Comparison of ENCODE assay signal across 14 mouse cellular contexts in the genomic region with DNA sequence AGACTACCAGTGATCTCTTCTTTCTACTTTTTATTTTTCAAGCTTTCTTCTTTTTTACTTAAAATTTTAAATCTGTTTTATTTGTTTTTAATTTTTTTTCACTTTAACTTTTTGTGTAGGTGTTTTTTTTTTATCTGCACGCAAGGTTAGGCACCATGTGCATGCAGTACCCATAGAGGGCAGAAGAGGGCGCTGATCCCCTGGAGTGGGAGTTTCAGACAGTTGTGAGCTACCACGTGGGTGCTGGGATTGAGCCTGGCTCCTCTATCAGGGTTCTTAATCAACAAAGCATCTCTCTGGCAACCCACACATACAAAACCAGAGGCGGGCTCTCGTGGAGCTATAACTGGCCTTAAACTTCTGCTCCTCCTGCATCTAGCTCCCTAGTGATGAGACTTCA.
DNase-seq lines count a peak whose midpoint lies in the region; ATAC-seq and TF ChIP-seq lines count a peak whose summit lies in the region.
"Had no signal": no experiment of that assay in that cellular context is flagged by ENCODE, and none has a peak within 500 bp of the region (broad histone marks: within the 10 kb centered on the region; RNA-seq: fewer than 3 reads in every experiment).

No protein-coding gene starts in this region.

- no peaks in the 10 kb centered on the region for H3K36me3 ChIP-seq in kidney, adult 2 months (ENCODE audit: control insufficient read depth, insufficient read depth, low read length)
- no peaks in the 10 kb centered on the region for H3K36me3 ChIP-seq in midbrain, postnatal 0 days (ENCODE audit: insufficient read depth, low read length)
- no peaks in the 10 kb centered on the region for H3K36me3 ChIP-seq in midbrain, embryonic 15.5 days (replicated peaks)
- no peaks in the 10 kb centered on the region for H3K36me3 ChIP-seq in MEL (ENCODE audit: control insufficient read depth in 1 of 2, insufficient read depth in 2 of 2, low read length in 2 of 2)
- no peaks in the 10 kb centered on the region for H3K36me3 ChIP-seq in stomach, postnatal 0 days (ENCODE audit: control insufficient read depth, insufficient read depth, low read length)
- no peaks in the 10 kb centered on the region for H3K36me3 ChIP-seq in hindbrain, embryonic 11.5 days (ENCODE audit: control insufficient read depth, insufficient read depth, low read length)
- H3K36me3 ChIP-seq: hindbrain, embryonic 15.5 days; neural tube, embryonic 12.5 days had no signal

- H3K4me2 ChIP-seq in midbrain, postnatal 0 days (ENCODE audit: low read depth, low read length, poor library complexity, severe bottlenecking), result no peak overlapping the region
- H3K4me2 ChIP-seq in midbrain, embryonic 15.5 days, result no peak overlapping the region
- no peak overlapping the region for H3K4me2 ChIP-seq in stomach, postnatal 0 days (replicated peaks; ENCODE audit: low read depth)
- H3K4me2 ChIP-seq in hindbrain, embryonic 11.5 days (replicated peaks; ENCODE audit: low read depth, low read length), result no peak overlapping the region
- H3K4me2 ChIP-seq: hindbrain, embryonic 15.5 days; neural tube, embryonic 12.5 days had no signal

- peak; percentile 28; the same call in 1 of the 2 replicates for TF ChIP-seq RAD21 in MEL (IDR thresholded peaks at IDR 0.05; ENCODE audit: low read depth, low read length)

- TF ChIP-seq POLR2A in kidney, adult 2 months (IDR thresholded peaks at IDR 0.05; ENCODE audit: low read depth, low read length), result no peak
- TF ChIP-seq POLR2A in MEL (IDR thresholded peaks at IDR 0.05; ENCODE audit: control insufficient read depth in 1 of 2, insufficient read depth in 1 of 2, low read depth in 1 of 2, low read length in 2 of 2, poor library complexity in 1 of 2), result no peak

- no peaks in the 10 kb centered on the region for H3K4me1 ChIP-seq in kidney, adult 2 months (ENCODE audit: control insufficient read depth, insufficient read depth, low read length)
- H3K4me1 ChIP-seq in midbrain, postnatal 0 days (ENCODE audit: insufficient read depth, low read length), result peaks cover 5% of the 10 kb centered on the region
- peaks cover 10% of the 10 kb centered on the region for H3K4me1 ChIP-seq in midbrain, embryonic 15.5 days
- H3K4me1 ChIP-seq in MEL (ENCODE audit: control insufficient read depth in 1 of 2, insufficient read depth in 2 of 2, low read length in 2 of 2), result no peaks in the 10 kb centered on the region
- no peaks in the 10 kb centered on the region for H3K4me1 ChIP-seq in stomach, postnatal 0 days (replicated peaks; ENCODE audit: control insufficient read depth, insufficient read depth)
- no peaks in the 10 kb centered on the region for H3K4me1 ChIP-seq in hindbrain, embryonic 11.5 days (replicated peaks; ENCODE audit: control insufficient read depth, insufficient read depth, low read length)

- H3K27ac ChIP-seq in kidney, adult 2 months (ENCODE audit: insufficient read depth, low read depth, low read length), result no peak overlapping the region
- no peak overlapping the region for H3K27ac ChIP-seq in midbrain, postnatal 0 days (ENCODE audit: low read depth, low read length)
- no peak overlapping the region for H3K27ac ChIP-seq in midbrain, embryonic 15.5 days
- no peak overlapping the region for H3K27ac ChIP-seq in MEL (ENCODE audit: control insufficient read depth, low read depth, low read length)
- H3K27ac ChIP-seq in stomach, postnatal 0 days (replicated peaks), result no peak overlapping the region
- H3K27ac ChIP-seq in hindbrain, embryonic 11.5 days (ENCODE audit: low read depth, low read length), result no peak overlapping the region
- H3K27ac ChIP-seq: hindbrain, embryonic 15.5 days; neural tube, embryonic 12.5 days had no signal

- H3K9me3 ChIP-seq in midbrain, postnatal 0 days (ENCODE audit: low read length), result no peaks in the 10 kb centered on the region
- no peaks in the 10 kb centered on the region for H3K9me3 ChIP-seq in midbrain, embryonic 15.5 days
- no peaks in the 10 kb centered on the region for H3K9me3 ChIP-seq in MEL (replicated peaks; ENCODE audit: insufficient read depth, low read length)
- H3K9me3 ChIP-seq in stomach, postnatal 0 days (ENCODE audit: control insufficient read depth, low read length), result no peaks in the 10 kb centered on the region
- no peaks in the 10 kb centered on the region for H3K9me3 ChIP-seq in hindbrain, embryonic 11.5 days (ENCODE audit: control insufficient read depth, low read length)
- H3K9me3 ChIP-seq: hindbrain, embryonic 15.5 days; neural tube, embryonic 12.5 days had no signal

- H3K9ac ChIP-seq in midbrain, postnatal 0 days (replicated peaks; ENCODE audit: low read length, poor library complexity, severe bottlenecking), result no peak overlapping the region
- H3K9ac ChIP-seq in midbrain, embryonic 15.5 days, result no peak overlapping the region
- H3K9ac ChIP-seq in MEL (ENCODE audit: control insufficient read depth, low read depth, low read length, poor library complexity, severe bottlenecking), result no peak overlapping the region
- no peak overlapping the region for H3K9ac ChIP-seq in stomach, postnatal 0 days (ENCODE audit: low read length)
- H3K9ac ChIP-seq in hindbrain, embryonic 11.5 days (ENCODE audit: low read depth, low read length), result no peak overlapping the region
- H3K9ac ChIP-seq: hindbrain, embryonic 15.5 days; neural tube, embryonic 12.5 days had no signal

- H3K4me3 ChIP-seq in kidney, adult 2 months (ENCODE audit: insufficient read depth, low read depth, low read length), result no peak overlapping the region
- no peak overlapping the region for H3K4me3 ChIP-seq in midbrain, postnatal 0 days (ENCODE audit: low read depth, low read length)
- no peak overlapping the region for H3K4me3 ChIP-seq in midbrain, embryonic 15.5 days
- H3K4me3 ChIP-seq in MEL (ENCODE audit: control insufficient read depth in 1 of 2, insufficient read depth in 1 of 2, low read depth in 2 of 2, low read length in 2 of 2), result no peak overlapping the region
- no peak overlapping the region for H3K4me3 ChIP-seq in stomach, postnatal 0 days (ENCODE audit: low read depth, low read length)
- H3K4me3 ChIP-seq in hindbrain, embryonic 11.5 days (ENCODE audit: low read depth, low read length), result no peak overlapping the region
- H3K4me3 ChIP-seq: hindbrain, embryonic 15.5 days; neural tube, embryonic 12.5 days had no signal

- H3K79me2 ChIP-seq in MEL (ENCODE audit: control insufficient read depth, insufficient read depth, low read length, poor library complexity), result no peaks in the 10 kb centered on the region

- no peak for TF ChIP-seq EP300 in MEL (IDR thresholded peaks at IDR 0.05; ENCODE audit: low read depth in 1 of 2, low read length in 2 of 2)
- TF ChIP-seq EP300 in stomach, postnatal 0 days (optimal IDR thresholded peaks at IDR 0.05), result no peak

- 0 out of 2 replicates have a peak, but pooled peaks have one; percentile 14 for TF ChIP-seq CTCF in kidney, adult 2 months (conservative IDR thresholded peaks at IDR 0.05; ENCODE audit: insufficient read depth, insufficient read length, low read depth, low read length)
- peak; percentile 53 for TF ChIP-seq CTCF in midbrain, postnatal 0 days (IDR thresholded peaks at IDR 0.05)
- TF ChIP-seq CTCF in MEL (IDR thresholded peaks at IDR 0.05 in 2 of 3, conservative IDR thresholded peaks at IDR 0.05 in 1 of 3; ENCODE audit: control insufficient read depth in 1 of 3, insufficient read depth in 1 of 3, low read depth in 2 of 3, low read length in 3 of 3, poor library complexity in 1 of 3, severe bottlenecking in 1 of 3), result peak; percentile 45 to 57 (median 56)
- peak; percentile 28; the same call in 1 of the 2 replicates for TF ChIP-seq CTCF in stomach, postnatal 0 days (IDR thresholded peaks at IDR 0.05; ENCODE audit: low read depth)

- WGBS in kidney, adult 2 months, result 81% methylated on average over 5 of the region's 5 CpGs
- 84% methylated on average over 5 of the region's 5 CpGs for WGBS in midbrain, postnatal 0 days
- WGBS in midbrain, embryonic 15.5 days, result 78% methylated on average over 5 of the region's 5 CpGs
- WGBS in stomach, postnatal 0 days, result 81% methylated on average over 5 of the region's 5 CpGs
- 88% methylated on average over 5 of the region's 5 CpGs for WGBS in hindbrain, embryonic 11.5 days

- no peaks in the 10 kb centered on the region for H3K27me3 ChIP-seq in kidney, adult 2 months (replicated peaks; ENCODE audit: control insufficient read depth, insufficient read depth, low read length)
- no peaks in the 10 kb centered on the region for H3K27me3 ChIP-seq in midbrain, postnatal 0 days (ENCODE audit: insufficient read depth, low read length)
- no peaks in the 10 kb centered on the region for H3K27me3 ChIP-seq in midbrain, embryonic 15.5 days (replicated peaks)
- H3K27me3 ChIP-seq in MEL (ENCODE audit: control insufficient read depth in 1 of 2, insufficient read depth in 2 of 2, low read length in 2 of 2), result no peaks in the 10 kb centered on the region
- no peaks in the 10 kb centered on the region for H3K27me3 ChIP-seq in stomach, postnatal 0 days (ENCODE audit: control insufficient read depth, insufficient read depth, low read length)
- H3K27me3 ChIP-seq in hindbrain, embryonic 11.5 days (ENCODE audit: control insufficient read depth, insufficient read depth, low read length), result peaks cover 2% of the 10 kb centered on the region; the same call in 1 of the 2 replicates
- H3K27me3 ChIP-seq: hindbrain, embryonic 15.5 days had no signal

- no peak for DNase-seq in kidney, adult 2 months
- no peak for DNase-seq in kidney, postnatal 36 days
- no peak for DNase-seq in midbrain, postnatal 0 days (ENCODE audit: low spot score)
- DNase-seq in MEL (ENCODE audit: low read depth, low spot score), result peak; percentile 28
- no peak for DNase-seq in stomach, postnatal 0 days (ENCODE audit: low spot score)
- no peak for DNase-seq in hindbrain, embryonic 11.5 days (ENCODE audit: low spot score)
- no peak for DNase-seq in urinary bladder, postnatal 25 days (ENCODE audit: low spot score)
- DNase-seq: adrenal gland, adult 2 months; kidney, adult 8-10 months; midbrain, embryonic 14.5 days; retina, postnatal 1 day had no signal

- ATAC-seq in midbrain, postnatal 0 days (ENCODE audit: low FRiP score), result no peak
- ATAC-seq in midbrain, embryonic 15.5 days (replicated peaks), result no peak
- ATAC-seq in stomach, postnatal 0 days (ENCODE audit: low FRiP score, low TSS enrichment), result no peak
- no peak for ATAC-seq in hindbrain, embryonic 11.5 days (ENCODE audit: low FRiP score)

TF ChIP-seq in MEL, 35 proteins besides CTCF, POLR2A, EP300 and RAD21:
- TF ChIP-seq MAFK (IDR thresholded peaks at IDR 0.05; ENCODE audit: borderline replicate concordance, low read depth, low read length), result no peak
- TF ChIP-seq SMC3 (IDR thresholded peaks at IDR 0.05; ENCODE audit: low read depth, low read length), result peak; percentile 38
- TF ChIP-seq BHLHE40 (IDR thresholded peaks at IDR 0.05; ENCODE audit: borderline replicate concordance, low read depth, low read length), result no peak
- TF ChIP-seq USF2 (IDR thresholded peaks at IDR 0.05; ENCODE audit: borderline replicate concordance in 1 of 2, insufficient read depth in 1 of 2, low read depth in 1 of 2, low read length in 2 of 2), result no peak
- no peak for TF ChIP-seq CHD2 (IDR thresholded peaks at IDR 0.05; ENCODE audit: low read length)
- TF ChIP-seq TBP (IDR thresholded peaks at IDR 0.05; ENCODE audit: low read depth, low read length), result no peak
